Mouse (Mus musculus): ENCODE data around the gene Pip4k2b. TPM values are rescaled to one million over a fixed set of nuclear protein-coding genes. Genes with fewer than 3 reads are reported as not detected.

The Pip4k2b gene
- total and polyA plus RNA-seq, 3 experiments: 23.3 to 44.0 (median 30.8) TPM

GRCm38 (mm10) chr11:97686322-97686908 lies 58.1 kb downstream of the Pip4k2b start:
- Histone ChIP-seq H3K4me3 (replicated peaks in 1 of 3; ENCODE audit: low read depth in 2 of 3, low read length in 2 of 3, poor library complexity in 1 of 3) (peak overlapping the region; percentile 62 to 79 (median 68)), H3K36me3 (replicated peaks in 1 of 2; ENCODE audit: control insufficient read depth in 1 of 2, insufficient read depth in 1 of 2, low read length in 1 of 2) (peaks cover 40 to 61% of the 10 kb centered on the region in 2 experiments), H3K27ac (ENCODE audit: insufficient read depth, low read depth) (peak overlapping the region; percentile 7; the same call in 1 of the 2 replicates), H3K9me3 (replicated peaks; ENCODE audit: low read length) (no peaks in the 10 kb centered on the region), H3K27me3 (replicated peaks) (no peaks in the 10 kb centered on the region), H3K79me2 (replicated peaks; ENCODE audit: control insufficient read depth, extremely low read depth, insufficient read depth, poor library complexity, severe bottlenecking) (peaks cover 6% of the 10 kb centered on the region; the same call in 1 of the 2 replicates), H3K4me2 (ENCODE audit: insufficient read depth, low read depth, poor library complexity, severe bottlenecking) (peak overlapping the region; percentile 91), H3K4me1 (ENCODE audit: control insufficient read depth in 1 of 2, insufficient read depth in 2 of 2) (peaks cover 28 to 56% of the 10 kb centered on the region in 2 experiments), H3K9ac (ENCODE audit: insufficient read depth, low read depth) (peak overlapping the region; percentile 66)
- peak; percentile 34 for DNase-seq (ENCODE audit: extremely low read depth)
- TF ChIP-seq POLR2AphosphoS2 (IDR thresholded peaks at IDR 0.05; ENCODE audit: low read depth, low read length): no peak
- TF ChIP-seq RCOR1 (conservative IDR thresholded peaks at IDR 0.05; ENCODE audit: low read depth, low read length): no peak
- TF ChIP-seq RAD21 (IDR thresholded peaks at IDR 0.05; ENCODE audit: low read depth, low read length): no peak
- TF ChIP-seq MYC (IDR thresholded peaks at IDR 0.05; ENCODE audit: low read depth, low read length): peak; percentile 94
- no peak for TF ChIP-seq MAFK (IDR thresholded peaks at IDR 0.05; ENCODE audit: insufficient replicate concordance, low read length)
- no peak for TF ChIP-seq CTCF (conservative IDR thresholded peaks at IDR 0.05 in 1 of 2, IDR thresholded peaks at IDR 0.05 in 1 of 2; ENCODE audit: low read depth in 2 of 2, low read length in 2 of 2)
- peak; percentile 70; the same call in 1 of the 2 replicates for TF ChIP-seq MXI1 (IDR thresholded peaks at IDR 0.05; ENCODE audit: low read depth, low read length)
- no peak for TF ChIP-seq PAX5 (IDR thresholded peaks at IDR 0.05; ENCODE audit: low read length)
- TF ChIP-seq MEF2A (IDR thresholded peaks at IDR 0.05; ENCODE audit: borderline replicate concordance, low read depth, low read length): no peak
- TF ChIP-seq JUND (conservative IDR thresholded peaks at IDR 0.05; ENCODE audit: low read depth, low read length): no peak
- no peak for TF ChIP-seq GABPA (IDR thresholded peaks at IDR 0.05; ENCODE audit: insufficient replicate concordance, low read depth, low read length)
- no peak for TF ChIP-seq ZNF384 (IDR thresholded peaks at IDR 0.05; ENCODE audit: low read depth, low read length)
- no peak for TF ChIP-seq ZMIZ1 (IDR thresholded peaks at IDR 0.05; ENCODE audit: low read depth, low read length)
- no peak for TF ChIP-seq USF1 (IDR thresholded peaks at IDR 0.05; ENCODE audit: low read depth, low read length)
- 0 out of 2 replicates have a peak, but pooled peaks have one; percentile 1 for TF ChIP-seq CHD2 (IDR thresholded peaks at IDR 0.05; ENCODE audit: low read length)
- no peak for TF ChIP-seq HCFC1 (IDR thresholded peaks at IDR 0.05; ENCODE audit: low read depth, low read length)
- no peak for TF ChIP-seq MAZ (IDR thresholded peaks at IDR 0.05; ENCODE audit: low read depth, low read length)
- TF ChIP-seq POLR2A (IDR thresholded peaks at IDR 0.05; ENCODE audit: low read depth, low read length): peak; percentile 15; the same call in 1 of the 2 replicates
- peak; percentile 27; the same call in 1 of the 2 replicates for TF ChIP-seq BHLHE40 (IDR thresholded peaks at IDR 0.05; ENCODE audit: low read depth, low read length)
- TF ChIP-seq TCF12 (IDR thresholded peaks at IDR 0.05; ENCODE audit: low read depth, low read length): 0 out of 2 replicates have a peak, but pooled peaks have one; percentile 2
- TF ChIP-seq MAX (IDR thresholded peaks at IDR 0.05; ENCODE audit: low read length): peak; percentile 82
- TF ChIP-seq ZC3H11A (IDR thresholded peaks at IDR 0.05; ENCODE audit: low read depth, low read length): no peak
- TF ChIP-seq USF2 (conservative IDR thresholded peaks at IDR 0.05; ENCODE audit: low read depth, low read length): no peak
- in situ Hi-C loops (cut with MboI; ENCODE audit: low pct_ligation_motif_present, low pct_unique_long_range_greater_than_20kb, low sequenced_read_pairs) (no loop called here), dilution Hi-C loops (cut with MboI; ENCODE audit: extremely low pct_ligation_motif_present, extremely low pct_unique_long_range_greater_than_20kb, low sequenced_read_pairs) (no loop called here)
